Mouse (Mus musculus): ENCODE measurements at regions not wholly inside any gene's neighbourhood (a gene's known extent, or its start where the extent isn't known, plus 50 kb on each side); places are given as distances from the start of the nearest gene placed in this dataset.

- TF ChIP-seq MAFK (IDR thresholded peaks at IDR 0.05; ENCODE audit: insufficient read depth, low read depth, low read length) (no peak), HCFC1 (IDR thresholded peaks at IDR 0.05; ENCODE audit: borderline replicate concordance, insufficient read depth, low read length) (no peak), ZC3H11A (IDR thresholded peaks at IDR 0.05; ENCODE audit: borderline replicate concordance, low read depth, low read length) (no peak)
Measured at GRCm38 (mm10) chr3:97349395-97349794, 51.7 kb upstream of the Bcl9 start.

Measured in ES-E14 (cell line).